Mouse (Mus musculus): ENCODE results near the gene Cebpb.

GRCm38 (mm10) chr2:167695491-167695890 lies 6.8 kb downstream of the Cebpb start:
- TF ChIP-seq CTCF (IDR thresholded peaks at IDR 0.05; ENCODE audit: borderline replicate concordance, extremely low read depth, insufficient read depth, insufficient read length) (no peak), POLR2A (IDR thresholded peaks at IDR 0.05; ENCODE audit: borderline replicate concordance, extremely low read depth, insufficient read depth, insufficient read length, poor library complexity, severe bottlenecking) (no peak)

Data from brain, embryonic 14.5 days (tissue).